Mouse (Mus musculus) ES-E14 (cell line): ENCODE measurements at regions not wholly inside any gene's neighbourhood (a gene's known extent, or its start where the extent isn't known, plus 50 kb on each side); places are given as distances from the start of the nearest gene placed in this dataset.

ENCODE experiments used
- DNase-seq: peaks from one replicate; pipeline ENCODE4 v3.0.0-alpha.2; 2013; ENCODE audit warnings: low read depth, low spot score
- H3K27ac ChIP-seq: 2 replicates; pipeline ENCODE4 v1.5.1; 2012; ENCODE audit warnings: low read depth, mild to moderate bottlenecking, low read length, moderate library complexity, mixed read lengths; ENCODE audit not compliant: poor library complexity, insufficient read depth, severe bottlenecking
- H3K36me3 ChIP-seq: 2 replicates; pipeline ENCODE4 v1.6.1; 2012; ENCODE audit warnings: mild to moderate bottlenecking, low read length, moderate library complexity, mixed read lengths; ENCODE audit not compliant: control insufficient read depth, poor library complexity, insufficient read depth, severe bottlenecking
- H3K4me1 ChIP-seq, 2 experiments: fragments of 150-350 bp in 1 of 2; sonication (generic) in 1 of 2; 2 replicates each; pipeline ENCODE4 v1.6.1; 2012; ENCODE audit warnings: low read length in 2 of 2, mild to moderate bottlenecking in 1 of 2, mixed read lengths in 1 of 2; ENCODE audit not compliant: control insufficient read depth in 2 of 2, insufficient read depth in 2 of 2, poor library complexity in 1 of 2
- H3K4me3 ChIP-seq, 2 experiments: fragments of 150-350 bp in 1 of 2; sonication (generic) in 1 of 2; 2 replicates each; pipeline ENCODE4 v1.5.1; 2012; ENCODE audit warnings: low read length in 2 of 2, low read depth in 1 of 2, mild to moderate bottlenecking in 1 of 2, mixed read lengths in 1 of 2; ENCODE audit not compliant: insufficient read depth in 1 of 2, poor library complexity in 1 of 2, severe bottlenecking in 1 of 2
- H3K9ac ChIP-seq: 2 replicates; pipeline ENCODE4 v1.6.1; 2012; ENCODE audit warnings: low read depth, mild to moderate bottlenecking, low read length, mixed read lengths; ENCODE audit not compliant: poor library complexity, insufficient read depth, severe bottlenecking
- H3K9me3 ChIP-seq: fragments of 150-350 bp; sonication (generic); 2 replicates; pipeline ENCODE4 v1.6.1; 2012; ENCODE audit warnings: low read depth, mild to moderate bottlenecking, low read length; ENCODE audit not compliant: control insufficient read depth, insufficient read depth
- CHD2 ChIP-seq: IDR thresholded peaks from 2 replicates; pipeline ENCODE4 v1.6.1; 2014; ENCODE audit warnings: mild to moderate bottlenecking, low read depth, low read length, inconsistent platforms
- HCFC1 ChIP-seq: IDR thresholded peaks from 2 replicates; pipeline ENCODE4 v1.6.1; 2012; ENCODE audit warnings: low read length, inconsistent platforms, borderline replicate concordance; ENCODE audit not compliant: insufficient read depth
- MAFK ChIP-seq: IDR thresholded peaks from 2 replicates; pipeline ENCODE4 v1.6.1; 2014; ENCODE audit warnings: mild to moderate bottlenecking, low read depth, low read length, inconsistent platforms; ENCODE audit not compliant: insufficient read depth
- ZC3H11A ChIP-seq: IDR thresholded peaks from 2 replicates; pipeline ENCODE4 v1.6.1; 2012; ENCODE audit warnings: low read depth, mild to moderate bottlenecking, inconsistent platforms, low read length, borderline replicate concordance
- ZNF384 ChIP-seq: IDR thresholded peaks from 2 replicates; pipeline ENCODE4 v1.6.1; 2012; ENCODE audit warnings: low read depth, low read length, inconsistent platforms
- in situ Hi-C, 2 experiments: fragments of 600-800 bp; cut with MboI; formaldehyde crosslinking; loops; one replicate each; pipeline ENCODE4 v1.15.1; 2025; ENCODE audit warnings: low sequenced_read_pairs in 2 of 2, inconsistent platforms in 1 of 2; ENCODE audit not compliant: unreplicated experiment in 2 of 2

DNA sequence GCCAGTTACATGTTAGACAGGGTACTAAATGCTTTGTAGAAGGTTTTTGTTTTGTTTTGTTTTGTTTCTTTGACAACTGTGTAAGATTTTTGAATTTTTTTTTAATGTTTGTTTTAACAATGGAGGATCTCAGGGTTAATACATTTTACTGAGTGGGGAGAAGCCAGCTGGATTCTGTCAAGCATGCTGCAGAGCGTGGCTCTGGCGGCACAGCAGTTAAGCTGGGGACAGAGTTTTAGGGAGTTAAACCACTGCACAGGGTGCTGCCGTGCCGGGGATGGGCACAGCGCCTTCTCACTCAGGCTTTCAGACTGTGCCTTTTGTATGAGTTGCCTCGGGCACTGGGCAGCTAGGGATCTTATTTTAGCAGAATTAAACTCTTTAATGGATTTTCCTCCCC, 159.8 kb downstream of the Zfp326 start:
- in situ Hi-C loops: no loop called here
- H3K4me1 ChIP-seq: 0 out of 4 replicates have a peak, but pooled peaks cover 0 to 2% of the 10 kb centered on the region in 2 experiments
- H3K4me3 ChIP-seq: no peak overlapping the region
- H3K9ac ChIP-seq: no peak overlapping the region
- H3K9me3 ChIP-seq: no peaks in the 10 kb centered on the region
- H3K27ac ChIP-seq: no peak overlapping the region
- no peak for TF ChIP-seq ZNF384
- DNase-seq: no peak
- H3K36me3 ChIP-seq: no peaks in the 10 kb centered on the region

DNA sequence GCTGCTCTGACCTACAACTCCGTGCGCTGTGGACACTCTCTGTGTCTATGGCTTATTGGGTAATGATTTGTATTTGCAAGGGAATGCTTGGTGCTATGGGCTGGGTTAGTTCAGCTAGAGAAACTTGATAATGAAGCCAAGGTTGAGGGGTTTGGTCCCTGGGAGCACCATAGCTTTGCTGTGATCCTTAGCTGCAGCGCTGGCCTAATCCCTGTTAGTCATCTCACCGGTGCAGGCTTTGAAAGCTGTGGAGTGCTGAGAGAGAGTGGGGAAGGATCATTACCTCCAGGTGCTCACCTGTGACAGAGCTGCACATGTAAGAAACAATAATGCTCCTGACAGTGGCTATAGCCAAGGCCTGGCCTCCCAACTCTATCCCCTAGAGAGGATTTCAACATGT, 156.6 kb downstream of the Zfp326 start:
- no peak for DNase-seq
- no peak overlapping the region for H3K27ac ChIP-seq
- no peak overlapping the region for H3K4me3 ChIP-seq
- TF ChIP-seq ZNF384: no peak
- TF ChIP-seq CHD2: no peak
- no peak for TF ChIP-seq HCFC1
- TF ChIP-seq MAFK: no peak
- TF ChIP-seq ZC3H11A: no peak
- in situ Hi-C loops: no loop called here
- 0 out of 4 replicates have a peak, but pooled peaks cover 0 to 2% of the 10 kb centered on the region in 2 experiments for H3K4me1 ChIP-seq
- H3K9ac ChIP-seq: no peak overlapping the region
- H3K9me3 ChIP-seq: no peaks in the 10 kb centered on the region
- H3K36me3 ChIP-seq: no peaks in the 10 kb centered on the region

DNA sequence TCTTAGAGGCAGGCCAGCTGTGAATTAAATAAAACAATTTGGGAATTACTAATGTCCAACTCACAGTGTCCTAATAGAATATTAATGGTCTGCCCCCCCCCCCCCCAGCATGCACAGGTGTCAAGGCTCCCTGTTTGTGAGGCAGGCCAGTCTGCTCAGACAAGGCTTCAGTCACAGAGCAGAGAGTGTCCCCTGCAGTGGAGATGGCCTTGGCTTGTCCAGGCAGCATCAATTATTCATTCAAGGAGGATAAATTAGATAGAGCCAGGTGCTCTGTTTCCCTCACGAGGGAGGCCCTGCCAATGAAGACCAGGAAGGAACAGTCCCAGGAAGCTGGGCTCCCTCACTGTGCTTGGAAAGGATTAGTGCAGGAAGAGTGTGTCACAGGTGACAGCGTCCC, 150.5 kb downstream of the Zfp326 start:
- Histone ChIP-seq H3K4me1 (0 out of 4 replicates have a peak, but pooled peaks cover 0 to 2% of the 10 kb centered on the region in 2 experiments), H3K27ac (no peak overlapping the region), H3K36me3 (no peaks in the 10 kb centered on the region), H3K4me3 (no peak overlapping the region), H3K9ac (no peak overlapping the region), H3K9me3 (no peaks in the 10 kb centered on the region)
- no peak for TF ChIP-seq HCFC1
- no peak for TF ChIP-seq ZC3H11A
- no peak for TF ChIP-seq MAFK
- no peak for TF ChIP-seq ZNF384
- TF ChIP-seq CHD2: no peak
- DNase-seq: no peak
- in situ Hi-C loops: no loop called here

DNA sequence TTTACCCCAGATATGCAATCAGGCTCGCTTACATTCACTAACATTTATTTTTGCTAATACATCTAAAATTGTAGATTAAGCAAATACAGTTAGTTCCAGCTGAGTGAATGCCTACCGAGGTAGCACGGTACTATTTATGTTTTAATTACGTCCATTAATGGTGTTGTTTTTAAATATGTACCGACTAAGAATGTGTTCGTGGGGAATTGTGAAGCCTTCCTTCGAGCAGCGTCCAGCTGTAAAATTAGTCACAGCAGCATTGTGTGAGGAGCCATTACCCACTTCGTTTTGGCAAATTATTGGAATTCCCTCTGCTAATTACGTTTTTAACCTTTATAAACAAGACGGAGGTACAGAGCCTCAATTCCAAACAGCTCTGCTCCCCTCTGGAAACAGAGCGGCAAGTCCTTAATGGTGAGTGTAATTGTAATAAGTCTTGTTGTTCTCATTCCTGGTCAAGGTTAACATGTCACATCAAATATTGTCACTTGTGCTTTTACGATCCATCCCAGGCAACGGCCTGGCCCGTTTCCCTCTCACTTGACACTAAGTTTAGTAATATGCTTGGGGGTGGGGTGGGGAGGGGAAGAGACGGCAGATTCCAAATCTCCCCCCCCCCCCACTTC, 128.0 kb downstream of the Zfp326 start:
- Histone ChIP-seq H3K9me3 (no peaks in the 10 kb centered on the region), H3K27ac (no peak overlapping the region), H3K4me1 (no peaks in the 10 kb centered on the region), H3K4me3 (no peak overlapping the region), H3K36me3 (no peaks in the 10 kb centered on the region), H3K9ac (no peak overlapping the region)
- in situ Hi-C loops: no loop called here
- DNase-seq: no peak
- TF ChIP-seq MAFK (no peak), ZNF384 (no peak), ZC3H11A (no peak)

DNA sequence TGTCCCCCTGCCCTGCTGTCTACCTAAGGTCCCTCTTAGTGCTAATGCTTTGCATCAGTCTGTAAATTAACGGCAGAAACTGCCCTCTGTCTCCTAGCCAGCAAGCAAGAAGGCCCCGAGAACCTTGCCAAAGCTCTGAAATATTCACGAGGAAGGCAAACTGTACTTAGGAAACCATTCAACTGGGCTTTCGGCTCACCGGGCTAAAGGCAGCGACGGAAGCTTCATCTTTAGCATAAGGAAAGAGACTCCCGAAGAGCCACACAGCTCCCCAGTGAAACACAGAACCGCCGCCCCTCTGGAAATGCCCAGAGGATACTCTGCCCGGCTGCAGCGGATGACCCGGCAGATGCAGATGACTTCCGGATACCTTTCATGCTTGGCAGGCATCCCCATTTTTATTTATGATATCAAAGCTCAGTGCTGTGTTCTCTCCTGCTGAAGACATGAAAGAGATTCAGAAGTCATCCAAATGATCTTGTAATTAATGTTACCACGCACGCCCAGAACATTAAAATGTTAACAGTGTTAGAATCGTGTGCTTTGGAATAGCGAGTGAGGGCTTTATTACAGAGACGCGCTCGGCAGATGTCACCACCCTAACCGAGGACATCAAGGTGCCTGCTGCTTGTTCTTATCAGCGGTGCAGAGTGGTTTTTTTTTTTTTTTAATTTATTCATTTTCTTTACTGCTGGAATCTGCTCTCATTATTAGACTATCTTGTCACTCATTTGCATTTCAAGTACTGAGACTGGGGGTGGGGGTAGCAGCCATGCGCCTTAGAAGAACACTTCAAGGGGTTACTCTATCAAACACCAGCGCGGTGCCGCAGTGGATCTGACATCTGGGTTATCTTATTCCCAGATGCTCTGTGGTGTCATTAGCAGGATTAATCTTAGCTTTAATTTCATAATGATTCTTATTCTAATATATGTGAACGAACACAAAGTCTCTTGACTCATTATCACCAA, 127.2 kb downstream of the Zfp326 start:
- Histone ChIP-seq H3K27ac (no peak overlapping the region), H3K9ac (no peak overlapping the region), H3K4me3 (no peak overlapping the region), H3K4me1 (no peaks in the 10 kb centered on the region), H3K36me3 (no peaks in the 10 kb centered on the region), H3K9me3 (no peaks in the 10 kb centered on the region)
- in situ Hi-C loops: no loop called here
- no peak for TF ChIP-seq HCFC1
- TF ChIP-seq MAFK: no peak
- no peak for TF ChIP-seq CHD2
- no peak for TF ChIP-seq ZC3H11A
- no peak for TF ChIP-seq ZNF384
- no peak for DNase-seq
